Mouse (Mus musculus) testis, adult 2 months (tissue): ENCODE results near the gene Bcl2. TPM values are rescaled to one million over a fixed set of nuclear protein-coding genes. Genes with fewer than 3 reads are reported as not detected.

Experiments used
- H3K27ac ChIP-seq: fragments of 200-500 bp; 2 replicates; pipeline ENCODE4 v1.5.1; 2012; ENCODE audit warnings: low read depth, low read length; ENCODE audit not compliant: control insufficient read depth, insufficient read depth
- H3K27me3 ChIP-seq: fragments of 200-500 bp; 2 replicates; pipeline ENCODE4 v1.6.1; 2012; ENCODE audit warnings: mild to moderate bottlenecking, low read length, moderate library complexity; ENCODE audit not compliant: control insufficient read depth, insufficient read depth
- H3K36me3 ChIP-seq: fragments of 200-500 bp; 2 replicates; pipeline ENCODE4 v1.6.1; 2012; ENCODE audit warnings: mild to moderate bottlenecking, low read length; ENCODE audit not compliant: control insufficient read depth, insufficient read depth
- H3K4me1 ChIP-seq: fragments of 200-500 bp; 2 replicates; pipeline ENCODE4 v1.6.1; 2012; ENCODE audit warnings: low read length; ENCODE audit not compliant: control insufficient read depth, insufficient read depth
- H3K4me3 ChIP-seq: fragments of 200-500 bp; 2 replicates; pipeline ENCODE4 v1.5.1; 2012; ENCODE audit warnings: low read depth, mild to moderate bottlenecking, low read length, moderate library complexity, mixed read lengths; ENCODE audit not compliant: control insufficient read depth
- CTCF ChIP-seq: fragments of 200-500 bp; IDR thresholded peaks from 2 replicates; pipeline ENCODE4 v1.5.1; 2012; ENCODE audit warnings: low read depth, mild to moderate bottlenecking, inconsistent platforms, low read length, moderate library complexity; ENCODE audit not compliant: control insufficient read depth, insufficient read depth, insufficient replicate concordance
- POLR2A ChIP-seq: fragments of 200-500 bp; IDR thresholded peaks from 2 replicates; pipeline ENCODE4 v1.6.1; 2012; ENCODE audit warnings: low read depth, mild to moderate bottlenecking, inconsistent platforms, low read length, moderate library complexity; ENCODE audit not compliant: control insufficient read depth
- polyA plus RNA-seq: library from polyadenylated mRNA; depleted of rRNA; stranded (reverse); fragments of >200 nt; gene quantifications from 2 replicates; pipeline ENCODE4 v1.2.3, GENCODE M21; 2012

Bcl2 gene
- polyA plus RNA-seq, 1 experiment, result 0.11 TPM

DNA sequence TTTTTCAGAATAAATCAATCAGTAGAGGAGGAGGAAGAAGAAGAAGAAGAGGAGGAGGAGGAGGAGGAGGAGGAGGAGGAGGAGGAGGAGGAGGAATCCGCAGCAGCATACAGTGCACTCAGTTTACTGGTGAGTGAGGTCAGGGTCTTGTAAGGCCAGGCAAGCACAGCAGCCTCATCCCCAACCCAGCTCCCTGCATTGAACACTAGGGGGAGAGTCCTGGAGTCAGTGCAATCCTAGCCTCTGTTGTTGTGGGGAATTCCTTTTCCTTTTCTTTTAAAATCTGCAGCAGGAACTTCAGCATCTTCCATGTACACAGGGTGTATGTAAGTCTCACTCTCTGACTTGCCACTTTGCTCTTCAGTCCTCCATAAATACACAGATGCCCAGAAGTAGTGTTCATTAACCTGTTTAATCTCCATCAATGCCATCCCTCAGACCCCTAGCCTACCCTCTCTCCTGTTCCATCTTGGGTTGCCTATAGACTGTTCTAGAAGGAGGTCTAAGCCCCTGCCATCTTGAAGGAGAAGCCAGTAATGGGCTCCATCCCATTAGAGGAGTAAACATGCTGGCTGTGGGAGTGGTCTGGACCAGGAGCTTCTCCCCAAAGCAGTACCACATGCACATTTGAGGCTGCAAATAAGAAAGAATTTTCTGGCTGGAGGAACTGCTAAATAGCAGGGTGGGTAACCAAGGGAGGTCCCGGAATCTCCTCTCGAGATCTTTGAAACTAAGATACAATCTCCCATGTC lies 85.2 kb downstream of the Bcl2 start:
- no peaks in the 10 kb centered on the region for H3K36me3 ChIP-seq
- H3K4me1 ChIP-seq, result no peaks in the 10 kb centered on the region; the same call in 1 of the 2 replicates
- H3K4me3 ChIP-seq, result no peak overlapping the region
- H3K27me3 ChIP-seq, result no peaks in the 10 kb centered on the region
- TF ChIP-seq CTCF (peak; percentile 45; the same call in 1 of the 2 replicates), POLR2A (no peak)
- H3K27ac ChIP-seq, result no peak overlapping the region; the same call in 1 of the 2 replicates

DNA sequence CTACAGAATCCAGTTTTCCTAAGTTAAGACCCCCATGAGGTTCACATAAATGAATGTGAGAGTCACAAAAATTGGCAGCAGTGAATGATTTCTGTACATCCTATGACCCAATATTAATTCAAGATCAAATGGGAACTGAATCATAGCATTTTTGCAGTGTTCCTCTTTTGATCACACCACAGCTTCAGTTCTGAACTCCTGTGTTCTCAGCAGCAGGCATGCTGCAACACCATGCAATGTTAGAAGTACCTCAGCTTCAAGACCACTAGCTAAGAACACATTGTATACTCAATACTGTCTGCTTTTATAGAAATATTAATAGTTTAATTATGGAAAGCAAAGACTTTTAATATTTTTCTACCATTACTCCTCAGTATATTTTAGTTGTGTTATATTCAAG lies 85.8 kb downstream of the Bcl2 start:
- Histone ChIP-seq H3K4me3 (no peak overlapping the region), H3K27me3 (no peaks in the 10 kb centered on the region)
- TF ChIP-seq CTCF (no peak), POLR2A (no peak)

DNA sequence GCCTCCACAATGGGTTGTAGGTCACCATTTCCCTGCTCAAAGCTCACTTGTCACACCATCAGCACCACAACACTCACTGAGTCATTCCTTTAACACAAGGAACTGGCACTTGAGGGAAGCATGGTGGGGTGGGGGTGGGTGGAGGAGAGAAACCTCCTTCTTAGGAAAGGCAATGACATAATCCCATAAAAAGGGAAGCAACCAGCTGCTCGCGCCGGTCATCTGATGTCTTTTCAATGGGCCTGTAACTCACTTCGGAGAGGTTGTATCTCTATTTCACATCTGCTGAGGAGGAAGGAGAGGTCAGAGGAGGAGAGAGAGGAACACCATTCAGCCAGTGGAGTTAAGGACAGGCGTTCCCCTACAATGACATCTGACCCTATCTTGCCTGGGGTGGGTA lies 86.8 kb downstream of the Bcl2 start:
- Histone ChIP-seq H3K27ac (no peak overlapping the region), H3K27me3 (no peaks in the 10 kb centered on the region), H3K4me3 (no peak overlapping the region; the same call in 1 of the 2 replicates), H3K4me1 (no peaks in the 10 kb centered on the region; the same call in 1 of the 2 replicates), H3K36me3 (no peaks in the 10 kb centered on the region)
- no peak for TF ChIP-seq POLR2A
- TF ChIP-seq CTCF, result no peak

More for the DNA sequence above, 85.8 kb downstream of the Bcl2 start:
- Histone ChIP-seq H3K4me1 (no peaks in the 10 kb centered on the region; the same call in 1 of the 2 replicates), H3K27ac (no peak overlapping the region), H3K36me3 (no peaks in the 10 kb centered on the region)

DNA sequence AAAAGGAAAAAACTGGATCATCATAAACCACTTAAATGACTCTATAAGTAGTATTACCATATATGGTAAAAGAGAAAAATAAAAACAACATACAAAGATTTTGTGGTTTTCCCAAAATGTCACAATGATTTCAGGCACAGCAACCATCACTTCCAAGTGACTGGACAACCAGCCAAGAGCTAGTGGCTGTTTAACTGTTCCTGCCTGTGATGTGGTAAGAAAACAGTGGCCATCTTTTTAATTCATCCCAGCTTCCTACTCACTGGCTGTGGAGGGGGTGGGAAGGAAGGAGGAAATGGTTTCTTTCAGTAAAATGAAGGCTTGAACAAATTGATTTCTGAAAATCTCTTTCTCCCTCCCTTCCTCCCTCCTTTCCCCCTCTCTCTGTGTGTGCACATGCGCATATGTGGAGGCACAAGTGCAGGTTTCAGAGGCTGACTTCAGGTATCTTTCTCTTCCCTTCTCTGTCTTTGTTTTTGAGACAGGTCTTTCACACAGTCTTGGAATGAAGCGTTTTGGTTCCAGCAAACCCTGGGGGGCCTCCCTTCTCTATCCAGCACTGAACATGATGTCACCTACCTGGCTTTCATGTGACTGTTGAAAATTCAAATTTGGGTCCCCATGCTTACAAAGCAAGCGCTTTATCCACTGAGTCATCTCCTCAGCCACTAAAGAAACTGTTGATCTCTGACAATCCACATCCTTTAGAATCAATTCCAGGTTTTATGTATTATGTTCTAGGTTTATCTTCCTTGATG lies 93.7 kb downstream of the Bcl2 start:
- no peak overlapping the region for H3K4me3 ChIP-seq
- no peaks in the 10 kb centered on the region for H3K36me3 ChIP-seq
- no peak overlapping the region for H3K27ac ChIP-seq
- H3K4me1 ChIP-seq, result no peaks in the 10 kb centered on the region
- H3K27me3 ChIP-seq, result no peaks in the 10 kb centered on the region
- TF ChIP-seq CTCF (no peak), POLR2A (no peak)

DNA sequence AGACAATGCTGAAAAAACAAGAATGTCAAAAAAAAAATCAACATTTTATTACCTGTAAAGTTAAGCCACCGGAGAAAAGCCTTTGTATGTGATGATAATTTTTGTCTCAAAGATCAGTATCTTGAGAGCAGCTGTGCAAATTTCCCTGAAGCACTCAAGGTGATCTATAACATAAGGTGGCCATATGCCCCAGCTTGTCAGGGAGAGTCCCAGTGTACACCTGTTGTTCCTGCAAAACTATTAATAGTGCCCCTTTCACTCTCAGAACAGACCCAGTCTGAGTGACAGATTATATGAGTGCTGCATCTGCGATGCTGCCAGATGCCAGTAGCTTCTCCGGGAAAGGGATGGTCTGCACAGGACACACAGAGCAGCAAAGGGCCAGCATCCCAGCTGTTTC lies 95.3 kb downstream of the Bcl2 start:
- no peaks in the 10 kb centered on the region for H3K27me3 ChIP-seq
- TF ChIP-seq POLR2A (no peak), CTCF (no peak)
- no peaks in the 10 kb centered on the region for H3K4me1 ChIP-seq

DNA sequence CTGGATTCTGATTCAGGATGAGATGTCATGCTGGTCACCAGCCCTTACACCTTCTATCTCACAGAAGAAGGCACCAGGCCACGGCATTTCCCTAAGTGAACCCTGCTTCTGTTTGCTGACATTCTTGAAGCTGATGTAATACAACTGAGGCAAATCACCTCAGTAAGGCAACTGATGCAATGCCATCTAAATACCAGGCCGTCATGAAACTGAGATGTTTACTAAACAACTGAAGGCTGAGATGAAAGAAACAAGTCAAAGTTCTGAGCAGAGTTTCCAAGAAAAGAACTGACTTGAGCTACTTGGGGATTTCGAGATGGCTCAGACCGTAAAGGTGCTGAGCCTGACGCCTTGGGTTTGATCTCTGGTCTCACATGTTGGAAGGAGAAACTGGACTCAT lies 97.1 kb downstream of the Bcl2 start:
- Histone ChIP-seq H3K4me1 (no peaks in the 10 kb centered on the region), H3K27ac (no peak overlapping the region), H3K4me3 (no peak overlapping the region), H3K27me3 (no peaks in the 10 kb centered on the region), H3K36me3 (no peaks in the 10 kb centered on the region)
- no peak for TF ChIP-seq CTCF

More for the DNA sequence above, 95.3 kb downstream of the Bcl2 start:
- no peaks in the 10 kb centered on the region for H3K36me3 ChIP-seq
- no peak overlapping the region for H3K27ac ChIP-seq
- H3K4me3 ChIP-seq, result no peak overlapping the region

DNA sequence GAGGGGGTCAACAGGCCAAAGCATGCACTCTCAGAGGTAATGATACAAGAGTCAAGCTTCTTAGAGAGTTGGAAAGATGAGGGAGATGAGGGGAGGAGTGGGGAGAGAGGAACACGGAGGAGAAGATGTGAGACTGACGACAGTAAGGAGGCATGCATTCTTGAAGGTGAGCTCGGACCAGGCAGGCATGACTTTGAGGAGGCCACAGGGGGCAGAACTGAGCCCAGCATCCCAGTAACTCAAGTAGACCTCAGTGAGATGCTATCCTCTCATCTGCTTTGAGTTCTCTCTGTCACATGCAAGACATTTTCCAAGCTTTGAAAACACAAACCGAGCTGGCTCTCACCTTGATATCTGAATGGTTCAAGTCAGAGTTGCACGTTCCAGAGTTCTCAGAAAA lies 100.7 kb downstream of the Bcl2 start:
- TF ChIP-seq POLR2A, result no peak
- TF ChIP-seq CTCF, result no peak
- Histone ChIP-seq H3K27me3 (no peaks in the 10 kb centered on the region), H3K4me3 (no peak overlapping the region), H3K36me3 (no peaks in the 10 kb centered on the region), H3K27ac (no peak overlapping the region), H3K4me1 (no peaks in the 10 kb centered on the region)
